Mouse (Mus musculus): ENCODE results near the gene Rel. TPM values are rescaled to one million over a fixed set of nuclear protein-coding genes. Genes with fewer than 3 reads are reported as not detected.
"Not testable (repeated sequence)": the region's sequence is repeated elsewhere in the genome, so short reads cannot be mapped to it uniquely, and the experiment has no call there.

The Rel gene
- total RNA-seq (2021) (1 to 10 TPM; 5.4 to 9.7 TPM), polyA plus RNA-seq (2012; rRNA removed) (0.81 and 1.6 TPM in 2 replicates)
- long read RNA-seq = 0 reads

DNA sequence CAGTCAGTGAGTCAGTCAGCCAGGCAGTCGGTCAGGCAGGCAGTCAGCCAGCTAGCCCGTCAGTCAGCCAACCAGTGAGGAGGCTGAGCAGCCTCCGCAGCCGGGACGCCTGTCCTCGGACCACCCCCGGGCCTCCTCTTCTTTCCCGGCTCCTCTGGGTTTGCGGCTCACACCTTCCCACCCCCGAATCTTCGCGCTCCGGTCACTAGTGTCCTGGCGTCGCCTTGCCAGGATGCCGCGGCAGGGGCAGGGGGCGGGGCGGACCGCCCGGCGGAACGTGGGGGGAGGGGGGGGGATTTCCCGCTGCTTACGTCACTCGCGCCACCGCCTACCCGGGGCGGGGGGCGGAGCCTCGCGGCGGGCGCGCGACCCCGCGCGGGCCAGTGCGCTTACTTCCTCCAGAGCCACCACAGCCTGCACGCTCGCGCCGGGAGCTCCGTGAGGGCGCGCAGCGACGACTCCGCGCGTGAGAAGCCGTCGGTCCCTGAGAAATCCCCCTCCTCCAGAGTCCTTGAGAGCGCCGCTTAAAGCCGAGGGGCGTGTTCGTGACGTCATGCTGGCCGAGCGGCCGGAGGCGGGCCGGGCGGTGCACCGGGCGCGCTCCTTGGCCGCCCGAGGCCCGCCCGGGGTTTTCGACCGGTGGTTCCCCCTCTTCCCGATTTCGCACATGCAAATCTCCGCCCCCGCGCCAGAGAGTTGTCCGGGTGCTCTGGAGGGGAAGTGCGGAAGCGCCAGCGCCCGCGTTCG, at the start of gene Rel:
Gene Rel (minus strand): TSS at position 211 of the 747 bp plus-strand sequence.
- peak; percentile 97 for DNase-seq

DNA sequence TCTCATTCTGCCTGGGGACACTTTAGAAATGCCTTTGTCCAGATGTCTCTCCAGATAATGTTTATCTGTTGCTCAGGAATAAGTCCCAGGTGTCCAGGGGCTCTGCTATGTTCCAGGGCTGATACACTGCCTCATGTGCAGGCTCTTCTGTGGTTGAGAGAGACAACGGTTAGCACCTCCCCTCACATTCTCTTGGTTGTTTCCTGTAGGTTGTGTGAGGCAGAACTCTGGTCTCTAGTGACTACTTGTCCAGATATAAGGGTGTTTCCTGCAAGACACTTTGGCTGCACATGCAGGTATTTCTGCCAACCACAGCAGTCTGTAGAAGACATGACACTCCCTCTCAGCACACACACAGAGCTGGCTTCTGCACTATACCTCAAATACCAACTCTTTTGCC, 48.0 kb upstream of the Rel start:
- DNase-seq = no peak

DNA sequence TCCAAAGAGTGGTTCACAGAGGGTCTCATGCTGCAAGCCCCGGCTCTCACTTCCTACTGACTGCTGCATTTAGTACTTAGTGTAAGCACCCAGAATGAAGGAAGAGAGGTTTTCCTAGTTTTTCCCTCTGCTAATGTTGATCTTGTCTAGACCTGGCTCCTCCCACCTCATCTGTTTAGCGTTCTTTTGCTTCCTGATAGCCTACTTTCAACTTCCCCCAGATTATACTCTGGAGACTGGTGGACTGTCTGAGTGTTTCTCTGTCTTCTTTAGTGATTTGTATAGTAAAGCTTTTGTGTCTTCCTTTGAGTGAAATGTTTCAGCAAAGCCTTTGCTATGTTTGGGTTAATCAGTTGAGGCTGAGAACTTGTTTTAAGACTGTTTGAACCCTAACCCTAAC, 40.0 kb upstream of the Rel start:
- DNase-seq = no peak

DNA sequence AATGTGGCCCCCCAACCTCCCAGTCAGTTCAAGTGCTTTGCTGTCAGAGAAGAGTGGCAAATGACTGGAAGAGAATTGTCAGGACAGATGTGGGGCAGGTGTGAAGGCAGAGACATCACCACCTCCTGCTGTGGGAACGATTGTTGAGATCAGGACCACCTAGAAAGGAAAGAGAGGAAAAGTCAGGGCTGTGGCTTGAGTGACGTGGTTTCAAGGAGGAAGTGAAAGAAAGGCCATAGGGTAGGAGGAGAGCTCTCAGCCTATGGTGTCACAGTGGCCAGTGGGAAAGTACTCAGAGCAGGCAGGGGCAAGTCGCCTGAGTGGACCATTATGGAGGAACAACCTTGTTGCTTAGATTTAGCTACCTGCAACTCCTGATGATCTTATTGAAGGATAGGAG, 34.9 kb upstream of the Rel start:
- DNase-seq = no peak

DNA sequence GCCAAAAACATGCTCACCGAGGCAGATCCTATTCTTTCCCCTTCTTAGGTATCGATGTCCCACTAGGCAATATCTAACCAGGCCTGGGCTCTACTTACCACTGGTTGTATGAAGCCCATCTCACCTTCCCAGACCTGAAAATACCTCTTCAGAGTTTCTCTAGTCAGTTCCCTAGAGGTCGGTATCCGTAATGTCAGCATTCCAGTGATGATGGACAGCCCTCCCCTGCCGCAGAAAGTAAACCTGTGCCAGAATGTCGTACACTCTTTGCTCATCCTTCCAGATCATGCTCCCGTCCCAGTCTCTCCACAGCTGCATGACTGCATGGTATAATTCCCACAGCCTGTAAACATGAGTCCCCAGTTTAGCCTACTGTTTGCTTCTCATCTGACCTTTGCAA, 32.4 kb upstream of the Rel start:
- no peak for DNase-seq

DNA sequence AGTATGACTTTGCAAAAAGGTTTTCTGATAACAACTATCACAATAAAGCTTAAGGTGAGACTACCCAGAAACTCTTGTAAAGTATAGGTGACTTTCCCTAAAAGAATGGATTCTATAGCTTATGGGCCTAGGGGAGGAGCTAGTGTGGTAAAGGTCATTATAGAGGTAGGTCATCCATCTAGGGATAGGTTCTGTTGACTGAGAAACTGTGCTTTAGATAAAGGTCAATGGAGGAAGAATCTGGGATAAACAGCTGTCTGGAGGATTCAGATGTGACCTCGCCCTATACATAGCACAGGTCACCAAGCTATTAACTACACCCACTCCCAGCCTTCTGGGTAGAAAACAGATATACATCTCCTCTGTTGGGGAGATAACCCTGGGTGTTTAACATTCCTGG, 31.5 kb upstream of the Rel start:
- no peak for DNase-seq

DNA sequence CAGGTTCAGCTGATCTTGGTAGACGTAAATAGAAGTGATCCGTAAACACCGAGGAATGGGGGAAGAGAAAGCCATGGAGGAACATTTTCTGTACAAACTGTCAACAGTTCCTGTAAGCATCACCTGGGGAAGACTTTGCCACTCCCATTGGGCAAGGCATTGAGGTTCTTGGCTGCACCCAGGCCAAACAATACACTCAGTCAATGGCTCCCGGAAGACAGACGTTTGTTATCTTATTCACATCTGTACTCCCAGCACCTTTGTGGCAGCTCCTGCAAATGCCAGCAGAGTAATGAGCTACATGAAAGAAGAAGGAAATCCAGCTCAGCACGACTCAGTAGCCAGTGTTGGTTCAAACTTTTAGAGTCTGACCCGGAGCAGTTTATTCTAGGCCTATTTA, 31.1 kb upstream of the Rel start:
- no peak for DNase-seq

DNA sequence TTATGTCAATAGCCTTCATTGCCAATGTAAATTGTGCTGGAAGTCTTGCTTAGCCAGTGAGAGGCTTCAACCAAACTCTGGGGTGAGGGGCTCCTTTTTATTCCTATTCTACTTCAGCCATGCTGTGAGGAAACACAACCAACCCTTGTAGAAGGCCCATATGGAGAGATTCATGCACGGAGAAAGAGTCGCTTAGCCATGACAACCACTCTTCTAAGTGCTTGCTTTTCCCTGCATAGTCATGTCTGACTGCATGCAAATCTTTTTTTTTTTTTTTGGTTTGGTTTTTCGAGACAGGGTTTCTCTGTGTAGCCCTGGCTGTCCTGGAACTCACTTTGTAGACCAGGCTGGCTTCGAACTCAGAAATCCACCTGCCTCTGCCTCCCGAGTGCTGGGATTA, 12.9 kb upstream of the Rel start:
- DNase-seq = not testable (repeated sequence)

DNA sequence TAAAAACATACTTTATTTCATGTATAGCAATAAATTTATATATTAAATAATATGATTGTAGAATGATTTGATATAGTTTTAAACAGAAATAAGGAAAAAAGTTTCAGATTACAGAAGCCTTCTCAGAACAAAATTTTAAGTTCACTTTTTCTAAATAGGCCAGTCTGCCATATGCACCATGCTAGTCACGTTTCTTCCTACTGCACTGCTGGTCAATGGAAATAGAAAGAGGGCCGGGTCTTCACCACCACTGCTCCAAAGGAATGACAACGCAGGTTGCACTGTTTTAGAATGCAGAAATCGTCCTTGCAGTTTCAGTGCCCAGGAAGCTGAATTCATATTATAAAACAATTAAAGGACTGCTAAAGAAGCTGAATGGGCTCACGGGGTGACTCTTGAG, 12.3 kb upstream of the Rel start:
- no peak for DNase-seq

DNA sequence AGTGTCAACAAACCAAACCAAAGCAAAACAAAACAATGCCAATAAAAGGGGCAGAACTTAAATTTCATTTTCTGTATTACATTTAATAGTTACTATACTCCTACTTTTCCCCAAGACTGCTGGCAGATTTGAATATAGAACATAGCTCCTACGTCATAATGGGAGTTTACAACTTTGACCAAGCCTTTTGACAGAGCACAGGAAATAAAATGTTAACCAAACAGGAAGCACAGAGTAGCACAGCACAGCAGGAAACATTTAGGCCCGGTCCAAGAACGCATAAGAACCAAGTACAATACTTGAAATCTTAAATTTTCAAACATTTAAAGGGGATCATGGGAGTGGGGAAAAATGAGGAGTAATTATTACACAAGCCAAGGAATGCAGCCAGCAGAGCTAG, 11.3 kb upstream of the Rel start:
- no peak for DNase-seq

DNA sequence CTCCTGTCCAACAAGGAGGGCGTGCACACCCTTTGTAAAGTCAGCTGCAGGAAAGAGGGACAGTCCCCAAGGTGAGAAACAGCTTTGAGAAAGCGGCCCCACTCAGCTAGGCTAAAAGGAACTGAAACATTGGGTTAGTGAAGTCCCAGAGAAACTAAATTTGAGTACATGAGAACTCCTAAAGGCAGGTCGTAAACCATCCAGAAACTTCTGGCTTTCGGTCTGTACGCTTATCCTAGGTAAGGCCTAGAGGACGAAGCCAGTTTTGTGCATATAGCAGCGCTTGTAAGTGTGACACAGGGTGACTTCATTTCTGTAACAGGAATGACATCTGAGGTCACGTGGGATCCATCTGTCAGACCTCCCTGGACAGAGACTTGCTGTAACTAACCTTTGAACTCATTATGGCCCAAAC, 8.0 kb upstream of the Rel start:
- no peak for DNase-seq

DNA sequence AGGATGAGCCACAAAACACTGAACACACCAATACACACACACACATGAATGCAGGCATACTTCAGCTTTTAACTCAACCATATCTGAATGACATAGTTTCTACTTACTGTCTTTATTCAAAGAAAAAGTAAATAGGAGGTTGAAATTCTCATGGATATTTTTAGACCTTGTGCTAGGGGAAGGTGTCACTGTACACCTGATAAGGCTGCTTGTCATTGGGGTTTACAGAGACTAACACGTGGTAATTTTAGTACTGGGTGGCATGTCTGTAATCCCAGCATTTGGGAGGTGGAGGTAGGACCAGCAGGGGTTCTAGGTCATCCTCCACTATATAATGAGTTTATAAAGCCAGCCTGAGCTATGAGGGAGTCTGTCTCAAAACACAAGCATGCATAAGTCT, 1.7 kb upstream of the Rel start:
- DNase-seq = no peak

DNA sequence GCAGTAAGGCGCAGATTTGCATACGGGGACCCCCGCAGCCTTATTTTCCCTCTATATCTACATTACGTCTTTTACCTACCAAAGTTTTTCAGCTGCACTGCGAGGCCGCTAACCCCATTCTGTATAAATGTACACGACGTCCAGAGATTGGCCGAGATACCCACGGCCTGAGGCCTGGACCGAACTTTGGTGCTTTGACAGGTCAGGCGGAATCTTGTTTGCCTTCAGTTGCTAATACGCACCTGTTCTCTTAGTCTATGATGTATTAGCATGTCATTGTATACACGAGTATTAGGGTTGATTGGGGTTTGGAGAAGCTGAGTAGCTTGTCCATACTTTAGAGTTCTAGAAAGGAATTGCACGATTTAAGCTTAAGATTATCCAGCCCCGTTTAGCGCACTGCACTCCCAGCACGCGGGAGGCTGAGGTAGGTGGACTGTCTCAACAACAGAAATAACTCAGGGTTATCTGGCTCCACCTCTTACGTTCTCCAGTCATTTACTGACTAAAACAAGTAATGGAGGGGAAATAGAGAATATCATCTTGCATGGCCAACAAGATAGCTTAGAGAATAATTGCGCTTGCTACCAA, 832 bp upstream of the Rel start:
- DNase-seq = no peak

DNA sequence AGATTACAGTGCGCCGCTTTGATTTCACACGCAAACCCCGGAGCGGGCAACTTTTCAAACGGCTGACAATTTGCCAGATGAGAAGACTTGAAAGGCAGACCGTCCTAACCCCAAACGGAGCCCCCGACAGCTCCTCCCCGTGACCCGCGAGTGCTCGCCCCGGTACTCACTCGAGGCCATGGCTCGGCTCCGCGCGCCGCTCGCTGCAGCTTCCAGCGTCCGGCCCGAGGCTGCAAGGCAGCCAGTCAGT, 335 bp downstream of the Rel start:
- no peak for DNase-seq

DNA sequence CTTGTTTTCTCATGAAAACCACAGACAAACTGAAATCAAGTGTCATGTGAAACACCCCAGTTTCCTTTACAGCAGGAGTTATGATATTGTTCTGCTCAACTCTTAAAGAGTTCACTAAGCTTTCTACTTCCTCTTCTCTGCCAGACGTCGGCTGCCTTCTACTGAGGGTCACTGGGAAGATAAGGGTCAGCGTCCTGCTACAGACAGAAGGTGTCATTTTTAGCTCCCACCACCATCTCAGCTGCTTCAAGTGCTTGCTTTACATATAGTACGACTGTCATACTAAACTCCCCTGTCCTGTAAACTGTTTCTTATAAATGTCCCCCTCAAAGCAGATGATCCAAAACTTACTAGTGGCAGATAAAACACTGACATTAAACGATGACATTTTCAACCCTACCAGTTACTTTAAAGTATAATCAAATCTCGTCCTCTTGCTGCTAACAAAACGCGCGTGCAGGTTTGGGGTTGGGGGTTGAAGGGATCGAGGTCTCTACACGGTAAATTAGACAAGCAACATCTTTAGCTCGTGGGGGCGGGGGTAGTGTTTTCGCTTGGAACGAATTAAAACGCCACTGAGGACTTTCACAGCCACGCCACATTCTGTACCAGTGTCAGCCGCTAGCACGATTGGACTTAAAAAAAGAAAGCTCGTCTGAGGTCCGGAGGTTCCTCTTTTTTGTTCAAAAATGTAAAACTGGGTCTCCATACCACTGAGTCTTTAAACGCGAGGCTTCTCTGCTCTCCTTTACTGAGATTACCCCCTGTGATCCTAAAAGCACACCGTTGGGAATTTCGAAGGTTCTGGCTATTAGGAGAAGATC, 872 bp downstream of the Rel start:
- DNase-seq = peak; percentile 46

DNA sequence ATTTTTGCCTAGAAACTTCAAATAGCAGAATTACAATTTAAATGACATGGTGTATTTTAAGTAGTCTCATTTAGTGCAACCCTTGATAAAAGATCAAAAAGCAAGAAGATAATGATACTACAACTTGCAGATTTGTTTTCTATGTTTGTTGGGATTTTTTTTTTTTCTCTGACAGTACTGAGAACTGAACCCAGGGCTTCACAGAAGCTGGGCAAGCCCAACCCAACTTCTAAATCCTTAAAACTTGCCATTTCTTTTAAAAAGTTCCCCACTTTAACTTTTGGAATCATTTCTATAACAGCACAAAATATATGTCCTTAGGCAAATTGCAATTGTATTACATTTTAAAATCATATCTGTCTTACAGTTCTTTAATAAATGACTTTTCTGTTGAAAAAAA, 1.7 kb downstream of the Rel start:
- DNase-seq = no peak

DNA sequence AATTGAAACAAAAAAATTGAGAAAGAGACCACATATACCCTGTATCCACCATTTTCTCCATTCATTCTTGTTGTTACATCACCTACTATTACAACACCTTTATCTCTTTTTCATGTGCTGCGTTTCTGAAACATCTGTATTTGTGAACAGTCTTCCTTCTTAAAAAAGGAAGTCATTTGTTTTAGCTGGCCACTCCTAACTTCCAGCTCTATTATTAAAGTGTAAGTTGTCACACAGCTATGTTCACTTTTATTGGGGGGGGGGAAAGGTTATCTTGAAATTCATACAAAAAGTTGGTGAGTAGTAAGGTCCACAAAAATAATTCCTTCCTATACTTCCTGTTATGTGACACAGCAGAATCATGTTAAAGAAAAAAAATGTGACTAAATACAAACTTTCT, 2.8 kb downstream of the Rel start:
- no peak for DNase-seq

DNA sequence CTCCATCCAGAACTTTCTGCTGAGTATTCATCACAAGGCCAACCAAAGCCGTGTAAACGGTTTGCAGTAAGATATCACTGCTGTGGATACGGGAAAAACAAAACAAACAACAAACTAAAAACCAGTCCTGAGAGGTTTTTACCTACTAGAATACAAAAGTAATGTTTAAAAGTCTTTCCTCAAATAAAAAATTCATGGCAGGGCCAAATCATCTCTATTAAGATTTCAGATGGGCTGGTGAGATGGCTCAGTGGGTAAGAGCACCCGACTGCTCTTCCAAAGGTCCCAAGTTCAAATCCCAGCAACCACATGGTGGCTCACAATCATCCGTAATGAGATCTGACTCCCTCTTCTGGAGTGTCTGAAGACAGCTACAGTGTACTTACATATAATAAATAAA, 3.4 kb downstream of the Rel start:
- DNase-seq = not testable (repeated sequence)

DNA sequence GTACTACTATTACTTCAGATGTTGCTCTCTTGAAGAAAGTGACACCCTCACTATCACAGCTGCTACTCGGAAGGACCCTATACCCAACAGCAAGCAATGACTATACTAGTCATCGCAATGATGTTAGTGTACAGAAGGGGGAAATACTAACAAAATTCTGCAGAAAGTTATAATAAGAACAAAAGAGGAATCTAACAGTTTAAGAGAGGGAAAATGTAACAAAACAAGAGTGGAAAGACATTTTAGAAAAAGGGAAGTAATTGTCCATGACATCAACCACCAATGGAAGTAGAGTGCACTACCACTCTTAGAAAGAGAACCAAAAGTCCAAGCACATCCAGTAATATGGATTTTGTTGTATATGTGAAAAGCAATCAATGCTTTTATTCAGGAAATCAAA, 8.1 kb downstream of the Rel start:
- no peak for DNase-seq

DNA sequence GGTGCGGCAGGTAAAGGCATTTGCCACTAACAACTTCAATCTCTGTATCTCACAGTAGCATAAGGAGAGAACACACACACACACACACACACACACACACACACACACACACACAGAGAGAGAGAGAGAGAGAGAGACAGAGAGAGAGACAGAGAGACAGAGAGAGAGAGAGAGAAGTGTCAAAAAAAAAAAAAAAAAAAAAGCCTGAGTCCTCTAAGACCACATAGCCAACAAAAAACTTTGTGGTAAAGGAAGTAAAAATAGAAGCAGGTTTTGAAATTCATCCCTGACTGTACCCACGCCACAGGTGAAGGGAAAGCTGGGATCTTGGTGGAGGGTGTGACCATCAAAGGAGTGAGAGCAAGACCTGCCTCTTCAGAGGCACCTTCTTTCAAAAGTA, 12.6 kb downstream of the Rel start:
- DNase-seq = no peak

DNA sequence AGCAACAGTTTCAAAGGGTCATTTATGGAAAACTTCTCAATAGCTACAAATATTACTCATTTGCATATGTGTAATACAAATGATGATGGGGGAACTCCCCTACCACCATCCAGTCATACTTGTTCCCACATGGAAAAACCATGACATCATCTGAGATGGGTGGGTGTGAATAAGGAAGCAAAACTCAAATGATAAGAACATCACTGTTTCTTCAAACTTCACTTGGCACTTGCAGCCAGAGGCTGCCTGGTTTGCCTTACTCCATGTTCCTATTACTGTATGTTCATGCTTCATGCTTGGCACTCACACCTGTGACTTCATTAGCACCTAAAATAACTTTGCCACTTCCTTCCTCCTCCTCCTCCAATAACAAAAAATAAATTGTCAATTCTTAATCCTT, 16.4 kb downstream of the Rel start:
- DNase-seq = no peak

DNA sequence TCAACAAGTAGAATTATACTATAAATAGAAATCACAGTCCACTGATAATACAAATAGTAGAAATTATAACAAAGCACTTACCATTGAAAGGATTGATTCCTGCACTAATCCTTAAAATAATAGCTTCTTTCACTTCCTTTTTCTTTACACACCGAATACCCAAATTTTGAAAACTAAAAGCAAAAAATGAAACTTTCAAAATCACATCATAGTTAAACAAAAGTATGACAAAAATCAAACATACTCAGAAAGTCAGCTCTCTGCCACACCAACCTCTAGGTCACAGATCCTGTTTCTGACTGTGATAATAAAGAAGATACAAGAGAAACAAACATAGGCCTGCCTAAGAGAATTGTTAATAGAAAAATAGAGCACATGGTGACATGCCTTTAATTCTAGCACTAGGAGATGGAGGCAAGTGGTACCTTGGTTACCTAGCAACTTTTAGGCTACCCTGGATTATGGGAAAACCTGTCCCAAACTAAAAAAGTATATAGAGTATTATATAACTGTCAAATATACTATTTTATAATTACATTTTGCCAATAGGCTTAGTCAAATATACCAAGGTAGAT, 17.5 kb downstream of the Rel start:
- DNase-seq = no peak

DNA sequence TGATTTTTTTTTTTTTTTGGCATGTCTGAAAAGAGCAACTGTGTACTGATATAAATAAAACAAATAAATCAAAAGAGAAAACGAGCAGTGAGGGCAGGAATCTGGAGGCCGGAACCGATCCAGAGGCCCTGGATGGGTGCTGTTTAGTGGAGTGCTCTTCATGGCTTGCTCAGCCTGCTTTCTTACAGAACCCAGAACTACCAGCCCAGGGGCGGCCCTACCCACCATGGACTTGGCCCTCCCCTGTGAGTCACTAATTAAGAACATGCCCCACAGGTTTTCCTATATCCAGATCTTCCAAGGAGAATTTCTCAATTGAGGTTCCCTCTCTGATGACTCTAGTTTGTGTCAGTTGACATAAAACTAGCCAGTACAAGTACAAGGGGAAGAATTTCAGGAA, 24.7 kb downstream of the Rel start:
- no peak for DNase-seq

Data from adrenal gland, adult 2 months (tissue).